Mouse (Mus musculus) limb, embryonic 13.5 days (tissue): Measurements from ENCODE around the gene Gm20388. TPM values are rescaled to one million over a fixed set of nuclear protein-coding genes. Genes with fewer than 3 reads are reported as not detected.

ENCODE experiments used
- ATAC-seq: fragments of 200-750 bp; cut with Nextera tagmentation; 2 replicates; pipeline ENCODE4 v1.8.0; 2017; ENCODE audit warnings: low read depth, moderate number of reproducible peaks, moderate TSS enrichment; ENCODE audit not compliant: low FRiP score
- H3K27ac ChIP-seq: fragments of 300-500 bp; sonication (generic); 2 replicates; pipeline ENCODE4 v1.5.1; 2015; ENCODE audit warnings: inconsistent platforms, mild to moderate bottlenecking, moderate library complexity
- H3K27me3 ChIP-seq: fragments of 300-500 bp; sonication (generic); 2 replicates; pipeline ENCODE4 v1.6.1; 2015; ENCODE audit warnings: mild to moderate bottlenecking, inconsistent platforms
- H3K36me3 ChIP-seq: fragments of 300-500 bp; sonication (generic); 2 replicates; pipeline ENCODE4 v1.6.1; 2015; ENCODE audit warnings: inconsistent platforms, mild to moderate bottlenecking, moderate library complexity
- H3K4me1 ChIP-seq: fragments of 300-500 bp; sonication (generic); 2 replicates; pipeline ENCODE4 v1.6.1; 2015; ENCODE audit warnings: inconsistent platforms
- H3K4me2 ChIP-seq: fragments of 300-500 bp; sonication (generic); replicated peaks from 2 replicates; pipeline ENCODE4 v1.6.1; 2015; ENCODE audit warnings: inconsistent platforms, mild to moderate bottlenecking, moderate library complexity
- H3K4me3 ChIP-seq: fragments of 300-500 bp; sonication (generic); 2 replicates; pipeline ENCODE4 v1.5.1; 2015; ENCODE audit warnings: moderate library complexity, mild to moderate bottlenecking, inconsistent platforms
- H3K9ac ChIP-seq: fragments of 300-500 bp; sonication (generic); 2 replicates; pipeline ENCODE4 v1.6.1; 2015; ENCODE audit warnings: mild to moderate bottlenecking, inconsistent platforms
- H3K9me3 ChIP-seq: fragments of 300-500 bp; sonication (generic); 2 replicates; pipeline ENCODE4 v1.6.1; 2016; ENCODE audit warnings: inconsistent platforms
- WGBS: fragments of 180-500 bp; shearing (Covaris S2); methylation state at CpG from one replicate; pipeline ENCODE4 v1.1.7; 2015; 5-methylcytosine and 5-hydroxymethylcytosine counted together
- polyA plus RNA-seq: library from polyadenylated mRNA; unstranded; fragments of >200 nt; fragmentation: Nextera tagmentation; extraction: Ambion mirVana; gene quantifications from 2 replicates; pipeline ENCODE4 v1.2.1, GENCODE M21; 2015

The Gm20388 gene
- polyA plus RNA-seq, 1 experiment from 2014 or later, result 7.1 TPM

- ATAC-seq, result no peak
- H3K9ac ChIP-seq, result no peak overlapping the region
- no peaks in the 10 kb centered on the region for H3K36me3 ChIP-seq
- no peak overlapping the region; the same call in 1 of the 2 replicates for H3K27ac ChIP-seq
- H3K4me3 ChIP-seq, result no peak overlapping the region
- H3K4me1 ChIP-seq, result peaks cover 38% of the 10 kb centered on the region
- H3K4me2 ChIP-seq, result no peak overlapping the region
- WGBS, result 44% methylated on average over 3 of the region's 3 CpGs
- H3K27me3 ChIP-seq, result peaks cover 15% of the 10 kb centered on the region
- no peaks in the 10 kb centered on the region for H3K9me3 ChIP-seq
Measured at GRCm38 (mm10) chr8:121461192-121461591, 1550.6 kb downstream of the Gm20388 start.

- no peak overlapping the region for H3K9ac ChIP-seq
- H3K27ac ChIP-seq, result no peak overlapping the region
- no peak for ATAC-seq
- H3K9me3 ChIP-seq, result no peaks in the 10 kb centered on the region
- H3K4me1 ChIP-seq, result peaks cover 41% of the 10 kb centered on the region
- 32% methylated on average over 3 of the region's 3 CpGs for WGBS
- peaks cover 15% of the 10 kb centered on the region for H3K27me3 ChIP-seq
- no peaks in the 10 kb centered on the region for H3K36me3 ChIP-seq
- no peak overlapping the region for H3K4me3 ChIP-seq
- no peak overlapping the region for H3K4me2 ChIP-seq
Measured at GRCm38 (mm10) chr8:121462092-121462491, 1551.5 kb downstream of the Gm20388 start.

- peak; percentile 71 for ATAC-seq
- no peaks in the 10 kb centered on the region for H3K36me3 ChIP-seq
- 42% methylated on average over 49 of the region's 49 CpGs for WGBS
Measured at GRCm38 (mm10) chr8:121468083-121469071, 1557.7 kb downstream of the Gm20388 start.

GRCm38 (mm10) chr8:121474161-121474897 is 1563.7 kb downstream of the Gm20388 start:
- Histone ChIP-seq H3K4me2 (peak overlapping the region; percentile 55), H3K27me3 (0 out of 2 replicates have a peak, but pooled peaks cover 8% of the 10 kb centered on the region), H3K4me3 (0 out of 2 replicates have a peak overlapping the region, but pooled peaks have one; percentile 14), H3K27ac (peak overlapping the region; percentile 33; the same call in 1 of the 2 replicates), H3K9me3 (no peaks in the 10 kb centered on the region), H3K4me1 (peaks cover 45% of the 10 kb centered on the region), H3K9ac (no peak overlapping the region), H3K36me3 (no peaks in the 10 kb centered on the region)
- peak; percentile 70; the same call in 1 of the 2 replicates for ATAC-seq
- WGBS, result 7% methylated on average over 25 of the region's 25 CpGs

More at GRCm38 (mm10) chr8:121468083-121469071, 1557.7 kb downstream of the Gm20388 start:
- Histone ChIP-seq H3K9me3 (no peaks in the 10 kb centered on the region), H3K27me3 (no peaks in the 10 kb centered on the region), H3K27ac (peak overlapping the region; percentile 97), H3K4me1 (peaks cover 39% of the 10 kb centered on the region), H3K4me3 (no peak overlapping the region), H3K9ac (peak overlapping the region; percentile 39; the same call in 1 of the 2 replicates), H3K4me2 (peak overlapping the region; percentile 31)

- 0 out of 2 replicates have a peak overlapping the region, but pooled peaks have one; percentile 14 for H3K4me3 ChIP-seq
- peak; percentile 26; the same call in 1 of the 2 replicates for ATAC-seq
Measured at GRCm38 (mm10) chr8:121474898-121475284, 1564.2 kb downstream of the Gm20388 start.

GRCm38 (mm10) chr8:121477851-121478547 is 1567.4 kb downstream of the Gm20388 start:
- no peak for ATAC-seq
- no peak overlapping the region for H3K4me3 ChIP-seq
- 0 out of 2 replicates have a peak, but pooled peaks cover 8% of the 10 kb centered on the region for H3K27me3 ChIP-seq
- H3K27ac ChIP-seq, result peak overlapping the region; percentile 86
- WGBS, result 49% methylated on average over 20 of the region's 20 CpGs
- no peaks in the 10 kb centered on the region for H3K9me3 ChIP-seq
- H3K4me2 ChIP-seq, result no peak overlapping the region
- H3K4me1 ChIP-seq, result peaks cover 68% of the 10 kb centered on the region
- H3K36me3 ChIP-seq, result no peaks in the 10 kb centered on the region
- H3K9ac ChIP-seq, result peak overlapping the region; percentile 45

More at GRCm38 (mm10) chr8:121474898-121475284, 1564.2 kb downstream of the Gm20388 start:
- no peak overlapping the region for H3K9ac ChIP-seq
- WGBS, result 2% methylated on average over 18 of the region's 18 CpGs
- H3K4me2 ChIP-seq, result peak overlapping the region; percentile 55
- 0 out of 2 replicates have a peak, but pooled peaks cover 8% of the 10 kb centered on the region for H3K27me3 ChIP-seq
- no peaks in the 10 kb centered on the region for H3K9me3 ChIP-seq
- no peak overlapping the region for H3K27ac ChIP-seq
- peaks cover 48% of the 10 kb centered on the region for H3K4me1 ChIP-seq
- H3K36me3 ChIP-seq, result no peaks in the 10 kb centered on the region

GRCm38 (mm10) chr8:121479144-121479543 is 1568.5 kb downstream of the Gm20388 start:
- 67% methylated on average over 8 of the region's 8 CpGs for WGBS
- H3K9me3 ChIP-seq, result no peaks in the 10 kb centered on the region
- H3K4me3 ChIP-seq, result no peak overlapping the region
- no peak for ATAC-seq
- H3K27ac ChIP-seq, result no peak overlapping the region
- H3K36me3 ChIP-seq, result no peaks in the 10 kb centered on the region
- no peak overlapping the region for H3K4me2 ChIP-seq
- H3K27me3 ChIP-seq, result 0 out of 2 replicates have a peak, but pooled peaks cover 8% of the 10 kb centered on the region
- H3K9ac ChIP-seq, result no peak overlapping the region
- H3K4me1 ChIP-seq, result peaks cover 73% of the 10 kb centered on the region

GRCm38 (mm10) chr8:121480411-121481031 is 1569.9 kb downstream of the Gm20388 start:
- no peak for ATAC-seq
- 0 out of 2 replicates have a peak overlapping the region, but pooled peaks have one; percentile 7 for H3K4me2 ChIP-seq
- H3K27ac ChIP-seq, result peak overlapping the region; percentile 77
- WGBS, result 53% methylated on average over 26 of the region's 26 CpGs
- H3K4me3 ChIP-seq, result no peak overlapping the region
- peak overlapping the region; percentile 25; the same call in 1 of the 2 replicates for H3K9ac ChIP-seq
- H3K4me1 ChIP-seq, result peaks cover 69% of the 10 kb centered on the region
- H3K27me3 ChIP-seq, result 0 out of 2 replicates have a peak, but pooled peaks cover 8% of the 10 kb centered on the region
- H3K9me3 ChIP-seq, result no peaks in the 10 kb centered on the region
- no peaks in the 10 kb centered on the region for H3K36me3 ChIP-seq

- Histone ChIP-seq H3K4me2 (peak overlapping the region; percentile 32), H3K9me3 (no peaks in the 10 kb centered on the region)
Measured at GRCm38 (mm10) chr8:121484072-121484782, 1573.6 kb downstream of the Gm20388 start.

GRCm38 (mm10) chr8:121491633-121492032 is 1581.0 kb downstream of the Gm20388 start:
- Histone ChIP-seq H3K36me3 (no peaks in the 10 kb centered on the region), H3K27me3 (peaks cover 12% of the 10 kb centered on the region), H3K4me3 (no peak overlapping the region), H3K27ac (peak overlapping the region; percentile 73), H3K4me2 (no peak overlapping the region), H3K4me1 (peaks cover 39% of the 10 kb centered on the region), H3K9ac (no peak overlapping the region), H3K9me3 (no peaks in the 10 kb centered on the region)
- 37% methylated on average over 9 of the region's 9 CpGs for WGBS
- peak; percentile 60 for ATAC-seq

More at GRCm38 (mm10) chr8:121484072-121484782, 1573.6 kb downstream of the Gm20388 start:
- Histone ChIP-seq H3K4me3 (no peak overlapping the region), H3K9ac (no peak overlapping the region), H3K36me3 (no peaks in the 10 kb centered on the region), H3K4me1 (peaks cover 50% of the 10 kb centered on the region), H3K27me3 (no peaks in the 10 kb centered on the region), H3K27ac (peak overlapping the region; percentile 74)
- peak; percentile 74 for ATAC-seq
- WGBS, result 29% methylated on average over 22 of the region's 23 CpGs
